Mouse (Mus musculus) forelimb bud, embryonic 11.5 days (tissue): ENCODE data around the gene Slc39a11.

Experiments used
- DNase-seq: peaks from one replicate; pipeline ENCODE4 v3.0.0-alpha.2; 2012; ENCODE audit warnings: low read depth, low spot score

Gene Slc39a11

GRCm38 (mm10) chr11:113201470-113201997 is 448.3 kb downstream of the Slc39a11 start:
- peak; percentile 91 for DNase-seq

- no peak for DNase-seq
Observed at GRCm38 (mm10) chr11:113200901-113201300, 449.0 kb downstream of the Slc39a11 start.

GRCm38 (mm10) chr11:113198586-113198985 is 451.3 kb downstream of the Slc39a11 start:
- DNase-seq, result no peak

GRCm38 (mm10) chr11:113197624-113198023 is 452.3 kb downstream of the Slc39a11 start:
- no peak for DNase-seq

- DNase-seq, result no peak
Observed at GRCm38 (mm10) chr11:113196234-113197007, 453.5 kb downstream of the Slc39a11 start.
